ENCODE assay signal across 10 mouse cellular contexts in the genomic region with DNA sequence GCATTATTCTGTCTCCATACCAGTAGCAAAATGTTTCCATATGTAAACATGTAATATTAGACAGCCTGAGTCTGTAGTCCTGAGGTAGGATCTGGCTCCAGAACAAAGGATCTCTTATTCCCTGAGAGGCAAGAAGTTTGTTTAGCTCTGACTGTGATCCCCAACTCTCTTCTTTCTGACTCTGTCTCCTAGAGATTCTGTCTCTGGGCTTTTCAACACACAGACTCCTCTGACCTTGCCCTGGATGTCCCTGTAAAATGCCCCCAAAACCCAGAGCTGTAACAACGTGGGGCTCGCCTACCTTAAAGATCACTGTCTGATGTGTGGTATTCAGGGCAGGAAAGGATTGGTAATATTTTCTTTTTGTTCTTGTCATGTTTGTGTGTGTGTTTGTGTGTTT. TPM values are rescaled to one million over a fixed set of nuclear protein-coding genes. Genes with fewer than 3 reads are reported as not detected.
DNase-seq lines count a peak whose midpoint lies in the region; ATAC-seq and TF ChIP-seq lines count a peak whose summit lies in the region.
"Had no signal": no experiment of that assay in that cellular context is flagged by ENCODE, and none has a peak within 500 bp of the region (broad histone marks: within the 10 kb centered on the region; RNA-seq: fewer than 3 reads in every experiment).

No protein-coding gene starts in this region.

- H3K9ac ChIP-seq in kidney, postnatal 0 days (ENCODE audit: low read depth, low read length), result no peak overlapping the region
- H3K9ac ChIP-seq in hindbrain, embryonic 12.5 days, result no peak overlapping the region
- no peak overlapping the region for H3K9ac ChIP-seq in neural tube, embryonic 12.5 days

- no peaks in the 10 kb centered on the region for H3K27me3 ChIP-seq in kidney, postnatal 0 days (ENCODE audit: insufficient read depth, low read length)
- peaks cover 17% of the 10 kb centered on the region for H3K27me3 ChIP-seq in hindbrain, embryonic 12.5 days
- peaks cover 7% of the 10 kb centered on the region; the same call in 1 of the 2 replicates for H3K27me3 ChIP-seq in neural tube, embryonic 12.5 days (replicated peaks)
- H3K27me3 ChIP-seq in heart, embryonic 10.5 days (ENCODE audit: insufficient read depth, poor library complexity, severe bottlenecking), result no peaks in the 10 kb centered on the region

- DNase-seq in kidney, postnatal 0 days (ENCODE audit: low spot score), result no peak
- no peak for DNase-seq in kidney, postnatal 36 days
- DNase-seq in embryo, embryonic 10.5 days (ENCODE audit: low spot score), result peak; percentile 26
- DNase-seq in urinary bladder, postnatal 4 days (ENCODE audit: low spot score in 2 of 2), result no peak
- no peak for DNase-seq in heart, embryonic 10.5 days (ENCODE audit: low spot score)
- DNase-seq in cerebellum, adult 18-20 months, result no peak
- DNase-seq: heart, postnatal 14 days had no signal

- peak overlapping the region; percentile 27; the same call in 1 of the 2 replicates for H3K4me2 ChIP-seq in kidney, postnatal 0 days (ENCODE audit: low read length)
- no peak overlapping the region; the same call in 1 of the 2 replicates for H3K4me2 ChIP-seq in hindbrain, embryonic 12.5 days (replicated peaks)
- H3K4me2 ChIP-seq in neural tube, embryonic 12.5 days (replicated peaks), result peak overlapping the region; percentile 27; the same call in 1 of the 2 replicates

- 58% methylated on average over 2 of the region's 2 CpGs for WGBS in kidney, postnatal 0 days
- 24% methylated on average over 2 of the region's 2 CpGs for WGBS in hindbrain, embryonic 12.5 days
- 14% methylated on average over 2 of the region's 2 CpGs for WGBS in neural tube, embryonic 12.5 days
- 80% methylated on average over 2 of the region's 2 CpGs for WGBS in heart, embryonic 10.5 days

- no peaks in the 10 kb centered on the region for H3K36me3 ChIP-seq in kidney, postnatal 0 days (ENCODE audit: insufficient read depth, low read length)
- no peaks in the 10 kb centered on the region for H3K36me3 ChIP-seq in hindbrain, embryonic 12.5 days
- no peaks in the 10 kb centered on the region for H3K36me3 ChIP-seq in neural tube, embryonic 12.5 days
- no peaks in the 10 kb centered on the region for H3K36me3 ChIP-seq in heart, embryonic 10.5 days

- H3K9me3 ChIP-seq in kidney, postnatal 0 days (replicated peaks; ENCODE audit: low read length), result no peaks in the 10 kb centered on the region
- H3K9me3 ChIP-seq in hindbrain, embryonic 12.5 days (replicated peaks), result no peaks in the 10 kb centered on the region
- H3K9me3 ChIP-seq in neural tube, embryonic 12.5 days, result no peaks in the 10 kb centered on the region
- no peaks in the 10 kb centered on the region for H3K9me3 ChIP-seq in heart, embryonic 10.5 days

- no peak for ATAC-seq in kidney, postnatal 0 days (replicated peaks; ENCODE audit: low FRiP score, low read depth)
- ATAC-seq in hindbrain, embryonic 12.5 days (ENCODE audit: low FRiP score), result peak; percentile 22; the same call in 1 of the 2 replicates
- ATAC-seq in neural tube, embryonic 12.5 days (ENCODE audit: low FRiP score, low read depth), result peak; percentile 39; the same call in 1 of the 2 replicates

- H3K4me1 ChIP-seq in kidney, postnatal 0 days (replicated peaks; ENCODE audit: insufficient read depth, low read length), result no peaks in the 10 kb centered on the region; the same call in 1 of the 2 replicates
- H3K4me1 ChIP-seq in hindbrain, embryonic 12.5 days, result peaks cover 7% of the 10 kb centered on the region
- H3K4me1 ChIP-seq in neural tube, embryonic 12.5 days, result no peaks in the 10 kb centered on the region; the same call in 1 of the 2 replicates
- peaks cover 5% of the 10 kb centered on the region; the same call in 1 of the 2 replicates for H3K4me1 ChIP-seq in heart, embryonic 10.5 days

- TF ChIP-seq CTCF in kidney, postnatal 0 days (IDR thresholded peaks at IDR 0.05; ENCODE audit: low read depth), result no peak

- H3K27ac ChIP-seq in kidney, postnatal 0 days, result peak overlapping the region; percentile 74
- H3K27ac ChIP-seq in hindbrain, embryonic 12.5 days, result 0 out of 2 replicates have a peak overlapping the region, but pooled peaks have one; percentile 49
- H3K27ac ChIP-seq in neural tube, embryonic 12.5 days, result no peak overlapping the region
- H3K27ac ChIP-seq in heart, embryonic 10.5 days, result no peak overlapping the region

- H3K4me3 ChIP-seq in kidney, postnatal 0 days (replicated peaks; ENCODE audit: low read depth, low read length), result no peak overlapping the region
- H3K4me3 ChIP-seq in hindbrain, embryonic 12.5 days, result no peak overlapping the region
- H3K4me3 ChIP-seq in neural tube, embryonic 12.5 days, result no peak overlapping the region
- H3K4me3 ChIP-seq in heart, embryonic 10.5 days, result no peak overlapping the region

RNA-seq across cellular contexts. Expression of gene Klrb1f, which starts 53.4 kb away (rescaled TPM):
- 0.19 and 0.45 TPM in 2 replicates for polyA plus RNA-seq in kidney, postnatal 0 days (2015; fragmentation: Nextera tagmentation; extraction: Ambion mirVana)
- 0.18 and 0.45 TPM in 2 replicates for polyA plus RNA-seq in hindbrain, embryonic 12.5 days (2016; fragmentation: Nextera tagmentation; extraction: Ambion mirVana)
- 0.24 and 0.51 TPM in 2 replicates for polyA plus RNA-seq in neural tube, embryonic 12.5 days (2016; fragmentation: Nextera tagmentation; extraction: Ambion mirVana)
- not detected in 2 replicates for polyA plus RNA-seq in heart, embryonic 10.5 days (2016; fragmentation: Nextera tagmentation; extraction: Ambion mirVana)
- polyA plus RNA-seq: liver, adult 2 months had no signal

RNA-seq across cellular contexts. Expression of gene Clec2g, which starts 58.2 kb away (rescaled TPM):
- not detected in 2 replicates for polyA plus RNA-seq in kidney, postnatal 0 days (2015; fragmentation: Nextera tagmentation; extraction: Ambion mirVana)
- not detected in 2 replicates for polyA plus RNA-seq in hindbrain, embryonic 12.5 days (2016; fragmentation: Nextera tagmentation; extraction: Ambion mirVana)
- not detected in 2 replicates for polyA plus RNA-seq in neural tube, embryonic 12.5 days (2016; fragmentation: Nextera tagmentation; extraction: Ambion mirVana)
- polyA plus RNA-seq in heart, embryonic 10.5 days (2016; fragmentation: Nextera tagmentation; extraction: Ambion mirVana), result not detected in 2 replicates
- polyA plus RNA-seq: liver, adult 2 months had no signal

Comparison
In these comparisons a context has a peak if more than half of its experiments do, and no peak if none do; other contexts are left out.
1. H3K27ac ChIP-seq: peak in kidney, postnatal 0 days (single experiment) and hindbrain, embryonic 12.5 days (single experiment); none in neural tube, embryonic 12.5 days (single experiment) and heart, embryonic 10.5 days (single experiment).